Mouse (Mus musculus) heart, embryonic 15.5 days (tissue): ENCODE measurements at regions not wholly inside any gene's neighbourhood (a gene's known extent, or its start where the extent isn't known, plus 50 kb on each side); places are given as distances from the start of the nearest gene placed in this dataset.
A peak's percentile ranks its signal among the peaks of the same experiment; 100 is the strongest.

Source experiments
- ATAC-seq: fragments of 200-750 bp; cut with Nextera tagmentation; replicated peaks from 2 replicates; pipeline ENCODE4 v1.8.0; 2017; ENCODE audit warnings: low read depth, moderate TSS enrichment; ENCODE audit not compliant: insufficient number of reproducible peaks, insufficient read depth, low FRiP score
- H3K27ac ChIP-seq: fragments of 300-500 bp; sonication (generic); 2 replicates; pipeline ENCODE4 v1.5.1; 2015; ENCODE audit warnings: mild to moderate bottlenecking, inconsistent platforms
- H3K27me3 ChIP-seq: fragments of 300-500 bp; sonication (generic); 2 replicates; pipeline ENCODE4 v1.6.1; 2015; ENCODE audit warnings: inconsistent platforms
- H3K36me3 ChIP-seq: fragments of 300-500 bp; sonication (generic); 2 replicates; pipeline ENCODE4 v1.6.1; 2015; ENCODE audit warnings: mild to moderate bottlenecking, inconsistent platforms
- H3K4me1 ChIP-seq: fragments of 300-500 bp; sonication (generic); replicated peaks from 2 replicates; pipeline ENCODE4 v1.6.1; 2015; ENCODE audit warnings: inconsistent platforms
- H3K4me2 ChIP-seq: fragments of 300-500 bp; sonication (generic); 2 replicates; pipeline ENCODE4 v1.6.1; 2015; ENCODE audit warnings: inconsistent platforms, mild to moderate bottlenecking, moderate library complexity
- H3K4me3 ChIP-seq: fragments of 300-500 bp; sonication (generic); 2 replicates; pipeline ENCODE4 v1.5.1; 2015; ENCODE audit warnings: mild to moderate bottlenecking, inconsistent platforms
- H3K9ac ChIP-seq: fragments of 300-500 bp; sonication (generic); 2 replicates; pipeline ENCODE4 v1.6.1; 2015; ENCODE audit warnings: mild to moderate bottlenecking, inconsistent platforms
- H3K9me3 ChIP-seq: fragments of 300-500 bp; sonication (generic); replicated peaks from 2 replicates; pipeline ENCODE4 v1.6.1; 2016; ENCODE audit warnings: inconsistent platforms
- WGBS: fragments of 180-500 bp; shearing (Covaris S2); methylation state at CpG from one replicate; pipeline ENCODE4 v1.1.7; 2015; ENCODE audit warnings: mixed read lengths; 5-methylcytosine and 5-hydroxymethylcytosine counted together

- Histone ChIP-seq H3K4me1 (0 out of 2 replicates have a peak, but pooled peaks cover 2% of the 10 kb centered on the region), H3K9me3 (no peaks in the 10 kb centered on the region), H3K36me3 (no peaks in the 10 kb centered on the region), H3K27ac (no peak overlapping the region), H3K27me3 (no peaks in the 10 kb centered on the region), H3K9ac (no peak overlapping the region), H3K4me3 (no peak overlapping the region), H3K4me2 (no peak overlapping the region)
- WGBS, result 26% methylated on average over 9 of the region's 9 CpGs
- ATAC-seq, result no peak
These were observed 402.0 kb upstream of the Fam241a start for GRCm38 (mm10) chr3:128298110-128298509.

GRCm38 (mm10) chr3:128287846-128288245 is 391.7 kb upstream of the Fam241a start:
- Histone ChIP-seq H3K9me3 (no peaks in the 10 kb centered on the region), H3K4me2 (no peak overlapping the region), H3K9ac (no peak overlapping the region), H3K4me1 (no peaks in the 10 kb centered on the region), H3K27me3 (no peaks in the 10 kb centered on the region), H3K4me3 (no peak overlapping the region), H3K27ac (no peak overlapping the region), H3K36me3 (no peaks in the 10 kb centered on the region)
- no peak for ATAC-seq
- 61% methylated on average over 4 of the region's 4 CpGs for WGBS

- 43% methylated on average over 6 of the region's 6 CpGs for WGBS
- Histone ChIP-seq H3K27ac (no peak overlapping the region), H3K4me1 (no peaks in the 10 kb centered on the region), H3K36me3 (no peaks in the 10 kb centered on the region), H3K9ac (no peak overlapping the region), H3K4me3 (no peak overlapping the region), H3K9me3 (no peaks in the 10 kb centered on the region), H3K27me3 (no peaks in the 10 kb centered on the region), H3K4me2 (no peak overlapping the region)
- no peak for ATAC-seq
These were observed 389.1 kb upstream of the Fam241a start for GRCm38 (mm10) chr3:128285214-128285613.

DNA sequence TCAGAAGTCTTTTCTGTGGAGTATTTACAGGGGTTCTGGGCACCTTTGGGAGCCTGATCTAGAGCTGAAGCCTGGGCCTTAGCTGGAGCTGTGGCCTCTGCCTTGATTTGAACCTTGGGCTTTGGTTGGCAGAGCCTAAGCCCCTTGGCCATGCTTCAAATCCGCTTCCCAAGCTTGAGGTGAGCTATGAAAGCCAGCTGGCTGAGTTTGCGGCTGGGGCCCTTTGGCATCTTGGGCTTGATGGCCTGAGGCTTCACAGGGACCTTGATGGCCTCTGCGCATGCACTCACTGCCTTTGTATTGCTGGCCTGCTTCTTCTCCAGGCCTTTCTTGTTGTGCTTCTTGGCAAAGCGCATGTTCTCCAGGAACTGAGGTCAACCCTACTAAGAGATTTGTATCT is 384.5 kb upstream of the Fam241a start:
- Histone ChIP-seq H3K27ac (no peak overlapping the region), H3K4me1 (no peaks in the 10 kb centered on the region), H3K4me2 (no peak overlapping the region), H3K27me3 (no peaks in the 10 kb centered on the region), H3K36me3 (no peaks in the 10 kb centered on the region), H3K4me3 (no peak overlapping the region), H3K9me3 (no peaks in the 10 kb centered on the region), H3K9ac (no peak overlapping the region)
- no peak for ATAC-seq
- 91% methylated on average over 4 of the region's 4 CpGs for WGBS

GRCm38 (mm10) chr3:128270576-128270975 is 374.5 kb upstream of the Fam241a start:
- Histone ChIP-seq H3K4me3 (no peak overlapping the region), H3K9ac (no peak overlapping the region), H3K4me2 (no peak overlapping the region), H3K4me1 (peaks cover 4% of the 10 kb centered on the region; the same call in 1 of the 2 replicates), H3K27ac (no peak overlapping the region), H3K27me3 (no peaks in the 10 kb centered on the region), H3K9me3 (no peaks in the 10 kb centered on the region), H3K36me3 (no peaks in the 10 kb centered on the region)
- WGBS, result 24% methylated on average over 6 of the region's 6 CpGs
- ATAC-seq, result no peak

DNA sequence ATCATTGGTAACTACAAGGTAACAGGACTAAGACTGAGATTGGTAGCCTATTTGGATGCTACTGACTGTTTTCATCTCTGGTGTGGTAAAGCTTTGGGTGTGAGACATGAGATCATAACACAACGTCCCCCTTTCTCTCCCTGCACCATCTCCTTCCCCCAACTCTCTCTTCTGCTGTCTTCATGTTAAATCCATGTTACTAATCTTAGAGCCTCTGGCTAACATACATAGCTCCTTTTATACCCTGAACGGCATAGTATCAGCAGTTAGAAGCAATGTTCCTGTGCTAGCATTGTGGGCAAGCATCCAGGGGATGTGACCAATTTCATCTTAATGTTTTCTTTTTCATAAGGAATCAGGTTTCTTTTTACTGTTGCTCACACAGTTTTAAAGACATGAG is 365.1 kb upstream of the Fam241a start:
- Histone ChIP-seq H3K4me2 (no peak overlapping the region), H3K9ac (no peak overlapping the region), H3K4me3 (no peak overlapping the region), H3K27me3 (no peaks in the 10 kb centered on the region), H3K9me3 (no peaks in the 10 kb centered on the region), H3K4me1 (no peaks in the 10 kb centered on the region), H3K36me3 (no peaks in the 10 kb centered on the region), H3K27ac (no peak overlapping the region)
- 54% methylated on average over 2 of the region's 2 CpGs for WGBS
- ATAC-seq, result no peak

DNA sequence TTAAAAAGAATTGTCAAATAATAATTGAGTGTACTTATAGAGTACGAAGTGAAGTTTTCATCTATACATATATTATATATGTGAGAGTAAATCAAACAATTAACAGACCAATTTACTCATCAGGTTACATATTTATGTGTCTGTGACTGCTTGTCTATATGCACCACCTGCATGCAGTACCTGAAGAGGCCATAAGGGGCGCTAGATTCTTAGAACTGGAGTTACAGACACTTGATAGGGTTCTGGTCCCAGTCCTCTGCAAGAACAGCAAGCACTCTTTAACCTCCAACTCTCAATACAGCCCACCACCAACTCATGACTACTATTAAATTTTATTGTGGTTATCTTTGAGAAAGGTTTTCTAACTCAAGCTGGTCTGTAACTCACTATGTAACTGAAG is 351.7 kb upstream of the Fam241a start:
- ATAC-seq, result no peak
- WGBS, result 61% methylated on average over 2 of the region's 2 CpGs

GRCm38 (mm10) chr3:128239813-128240421 is 343.8 kb upstream of the Fam241a start:
- Histone ChIP-seq H3K9me3 (no peaks in the 10 kb centered on the region), H3K4me3 (no peak overlapping the region), H3K36me3 (no peaks in the 10 kb centered on the region), H3K9ac (no peak overlapping the region), H3K4me2 (peak overlapping the region; percentile 32), H3K27me3 (peaks cover 19% of the 10 kb centered on the region), H3K27ac (no peak overlapping the region; the same call in 1 of the 2 replicates), H3K4me1 (peaks cover 14% of the 10 kb centered on the region)
- ATAC-seq, result 0 out of 2 replicates have a peak, but pooled peaks have one; percentile 27
- 14% methylated on average over 7 of the region's 7 CpGs for WGBS

More for the DNA sequence above, 351.7 kb upstream of the Fam241a start:
- Histone ChIP-seq H3K4me3 (no peak overlapping the region), H3K27me3 (peaks cover 7% of the 10 kb centered on the region), H3K9me3 (no peaks in the 10 kb centered on the region), H3K36me3 (no peaks in the 10 kb centered on the region), H3K4me2 (no peak overlapping the region), H3K4me1 (no peaks in the 10 kb centered on the region), H3K9ac (no peak overlapping the region), H3K27ac (no peak overlapping the region)

DNA sequence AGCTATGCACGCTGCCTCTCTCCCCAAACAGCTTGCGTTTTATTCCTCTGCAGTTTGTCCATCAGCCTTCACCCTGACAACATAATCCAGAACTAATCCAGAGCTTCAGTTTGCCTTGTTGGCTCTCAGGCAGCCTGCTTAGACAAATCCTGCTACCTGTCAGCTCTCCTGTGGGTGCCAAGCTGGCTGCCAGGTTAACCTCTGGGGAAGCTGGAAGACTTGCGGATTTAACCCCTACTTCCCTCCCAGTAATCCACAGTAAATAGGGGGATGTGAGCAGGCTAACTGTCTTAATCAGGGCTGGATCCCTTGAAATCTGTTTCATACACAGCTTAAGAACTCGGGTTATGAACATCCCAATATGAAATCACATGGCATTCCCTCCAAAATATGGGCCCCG is 334.3 kb upstream of the Fam241a start:
- Histone ChIP-seq H3K27ac (no peak overlapping the region), H3K4me2 (no peak overlapping the region), H3K4me1 (no peaks in the 10 kb centered on the region)

DNA sequence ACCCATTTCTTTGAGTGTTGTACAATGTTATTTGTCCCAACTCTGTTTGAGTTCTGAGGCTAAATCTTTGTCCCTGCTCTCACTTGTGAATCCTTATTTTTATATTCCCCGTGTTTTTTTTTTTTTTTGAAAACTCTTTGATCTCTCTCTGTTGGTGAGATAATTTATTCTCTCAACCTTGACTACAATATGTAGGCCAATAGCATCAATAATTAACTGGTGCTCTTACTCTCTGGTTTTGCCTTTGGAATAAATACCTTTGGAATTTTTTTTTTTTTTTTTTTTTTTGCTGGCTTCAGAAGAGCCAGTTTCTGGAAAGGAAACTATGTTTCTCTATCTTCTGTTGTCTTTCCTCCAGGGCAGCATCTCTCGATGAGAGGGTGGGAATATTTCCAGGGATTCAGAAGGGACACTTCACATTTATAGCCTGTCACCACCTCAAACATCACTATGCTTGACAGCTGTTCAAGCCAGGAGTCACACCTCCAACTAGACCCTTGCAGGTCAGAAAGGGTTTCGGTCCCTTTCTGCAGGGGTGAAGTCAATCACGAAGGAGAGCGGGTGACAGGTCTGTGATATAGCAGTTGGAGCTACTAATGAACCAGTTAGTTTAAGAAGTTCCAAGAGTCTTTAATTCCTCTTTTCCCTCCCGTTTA is 330.9 kb upstream of the Fam241a start:
- Histone ChIP-seq H3K27ac (no peak overlapping the region), H3K4me2 (no peak overlapping the region), H3K4me3 (no peak overlapping the region), H3K9ac (no peak overlapping the region), H3K9me3 (no peaks in the 10 kb centered on the region), H3K4me1 (no peaks in the 10 kb centered on the region), H3K36me3 (no peaks in the 10 kb centered on the region), H3K27me3 (peaks cover 8% of the 10 kb centered on the region; the same call in 1 of the 2 replicates)
- no peak for ATAC-seq
- 47% methylated on average over 6 of the region's 6 CpGs for WGBS

More for the DNA sequence above, 334.3 kb upstream of the Fam241a start:
- H3K9ac ChIP-seq, result no peak overlapping the region
- no peaks in the 10 kb centered on the region for H3K9me3 ChIP-seq
- WGBS, result 71% methylated on average over 5 of the region's 5 CpGs
- peaks cover 12% of the 10 kb centered on the region; the same call in 1 of the 2 replicates for H3K27me3 ChIP-seq
- ATAC-seq, result no peak
- no peaks in the 10 kb centered on the region for H3K36me3 ChIP-seq
- H3K4me3 ChIP-seq, result no peak overlapping the region

DNA sequence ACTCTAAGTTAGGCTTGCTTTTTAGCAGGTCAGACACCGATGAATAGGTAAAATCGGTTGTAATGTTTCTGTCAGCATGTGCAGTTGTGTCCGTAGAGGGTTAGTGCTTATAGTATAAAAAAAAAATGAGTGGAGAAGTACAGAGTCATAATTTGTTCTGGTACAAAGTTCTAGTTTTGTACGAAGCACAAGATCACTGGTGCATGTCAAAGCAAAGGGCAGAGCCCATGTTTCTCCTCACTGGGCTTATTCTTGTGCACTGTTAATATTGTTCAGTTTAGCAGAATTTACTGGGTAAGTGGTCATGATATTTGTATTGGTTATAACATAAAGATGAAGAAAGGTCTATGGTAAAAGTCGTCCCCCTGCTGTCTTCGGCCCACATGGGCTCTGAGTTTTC is 330.4 kb upstream of the Fam241a start:
- Histone ChIP-seq H3K36me3 (no peaks in the 10 kb centered on the region), H3K27ac (no peak overlapping the region), H3K4me3 (no peak overlapping the region), H3K27me3 (peaks cover 8% of the 10 kb centered on the region; the same call in 1 of the 2 replicates), H3K4me2 (no peak overlapping the region), H3K9me3 (no peaks in the 10 kb centered on the region), H3K4me1 (no peaks in the 10 kb centered on the region), H3K9ac (no peak overlapping the region)
- ATAC-seq, result no peak
- 72% methylated on average over 6 of the region's 6 CpGs for WGBS

DNA sequence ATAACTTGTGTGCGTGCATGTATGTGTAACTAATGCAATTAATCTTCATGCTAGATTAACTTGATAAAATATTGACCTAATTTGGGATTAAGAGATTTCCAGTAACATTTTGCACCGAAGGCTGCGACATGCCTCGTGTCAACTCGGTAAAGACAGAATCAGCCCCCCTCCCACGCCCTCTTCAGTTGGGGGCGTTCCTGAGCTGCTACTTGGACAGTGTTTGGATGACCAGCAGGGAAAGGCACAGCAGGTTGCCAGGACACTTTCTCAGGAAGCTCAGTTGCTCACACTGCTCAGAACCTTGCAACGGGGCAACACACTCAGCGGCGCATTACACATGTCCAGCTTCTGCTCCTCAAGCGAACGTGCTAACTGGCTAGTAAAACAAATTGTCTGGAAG is 326.2 kb upstream of the Fam241a start:
- H3K4me3 ChIP-seq, result no peak overlapping the region
- H3K4me1 ChIP-seq, result no peaks in the 10 kb centered on the region
- H3K4me2 ChIP-seq, result no peak overlapping the region
- no peak overlapping the region for H3K27ac ChIP-seq
- H3K36me3 ChIP-seq, result no peaks in the 10 kb centered on the region
- ATAC-seq, result no peak
- no peaks in the 10 kb centered on the region for H3K27me3 ChIP-seq
- H3K9ac ChIP-seq, result no peak overlapping the region
- 50% methylated on average over 12 of the region's 12 CpGs for WGBS
- no peaks in the 10 kb centered on the region for H3K9me3 ChIP-seq
